Mouse (Mus musculus) liver, embryonic 14 days (tissue): ENCODE measurements around the gene Erlin1. TPM values are rescaled to one million over a fixed set of nuclear protein-coding genes. Genes with fewer than 3 reads are reported as not detected.

Source experiments
- polyA plus RNA-seq: library from polyadenylated mRNA; depleted of rRNA; stranded (reverse); fragments of >200 nt; gene quantifications from 2 replicates; pipeline ENCODE4 v1.2.3, GENCODE M21; 2012; rRNA removed

Erlin1 gene
- polyA plus RNA-seq: 11.3 and 13.3 TPM in 2 replicates

DNA sequence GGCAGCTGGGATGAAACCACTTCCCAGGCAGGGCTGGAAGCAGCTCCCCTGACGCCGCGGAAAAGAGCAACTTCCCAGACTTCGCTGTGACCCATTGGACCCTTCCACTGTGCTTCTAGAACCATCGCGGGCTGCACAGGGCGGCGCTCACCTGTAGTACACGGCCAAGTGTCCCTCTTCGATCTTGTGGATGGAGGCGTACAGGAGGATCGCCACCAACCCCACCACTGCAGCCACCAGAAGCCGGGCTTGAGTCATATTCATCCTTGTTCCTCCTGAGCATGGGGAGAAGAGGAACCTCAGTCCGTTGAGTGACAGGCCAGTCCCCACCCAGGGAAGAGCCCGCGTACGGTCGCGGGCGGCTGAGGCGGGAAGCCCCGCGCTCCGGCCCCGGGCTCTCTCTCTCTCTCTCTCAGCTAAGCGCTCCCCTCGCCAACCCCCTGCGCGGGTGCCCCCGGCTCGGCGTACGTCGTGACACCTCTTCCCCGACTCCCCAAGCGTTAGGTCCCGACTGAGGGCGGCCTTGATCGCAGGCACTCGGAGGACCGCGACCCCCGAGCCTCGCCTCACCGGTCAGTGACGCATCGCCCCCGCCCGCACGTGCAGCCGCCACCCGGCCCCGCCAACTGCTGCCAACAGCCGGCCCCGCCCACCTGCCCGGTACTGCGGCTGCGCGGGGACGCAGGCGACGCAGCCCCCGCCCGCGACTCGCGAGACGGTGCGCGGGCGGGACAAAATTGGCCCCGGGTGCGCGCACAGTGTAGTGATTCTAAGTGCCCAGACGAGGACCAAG lies at the start of gene Erlin1:
Gene Erlin1 (minus strand): TSS at position 665 of the 793 bp plus-strand sequence.

DNA sequence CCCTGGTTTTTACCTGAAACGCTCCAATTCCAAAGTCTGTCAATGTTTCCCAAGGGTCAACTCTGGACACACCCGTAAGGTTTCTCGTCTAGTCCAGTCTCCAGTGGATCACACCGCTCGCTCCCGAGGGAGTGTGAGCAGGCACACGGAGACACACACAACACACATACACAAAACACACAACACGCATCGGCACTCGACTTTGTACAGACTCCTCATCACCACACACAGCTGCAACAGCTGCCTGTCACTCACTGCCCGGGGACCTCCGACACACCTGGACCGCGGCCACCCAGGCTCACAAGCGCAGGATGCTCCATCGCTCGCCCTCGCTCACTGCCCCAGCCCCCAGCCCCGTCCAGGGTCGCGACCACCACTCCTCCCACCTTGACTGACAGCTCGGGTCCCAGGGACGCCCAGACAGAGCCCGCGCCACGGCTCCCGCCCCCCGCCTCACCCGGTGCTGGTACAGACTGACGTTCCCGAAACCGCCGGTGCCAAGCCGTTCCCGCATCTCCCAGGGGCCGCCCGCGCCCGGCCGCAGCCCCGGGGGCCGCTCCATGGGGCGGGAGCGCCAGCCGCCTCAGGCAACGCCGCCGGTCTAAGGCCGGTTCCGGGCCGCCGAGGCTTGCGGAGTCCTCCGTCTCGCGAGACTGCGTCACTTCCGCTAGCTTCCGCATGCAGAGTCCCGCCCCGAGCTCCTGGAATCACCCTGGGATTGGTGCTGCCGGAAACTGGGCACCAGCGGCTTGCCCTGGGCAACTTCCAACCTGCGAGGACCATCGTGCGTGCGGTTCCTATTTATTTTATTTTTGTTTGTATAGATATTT lies 37.5 kb upstream of the Erlin1 start, which contains the start of gene Chuk:
Gene Chuk (minus strand): TSS at position 650 of the 830 bp plus-strand sequence.

GRCm38 (mm10) chr19:44028972-44029371 lies 40.6 kb downstream of the Erlin1 start, which contains the start of gene Cyp2c23:
TSS of gene Cyp2c23 (minus strand) at chr19:44029208.

GRCm38 (mm10) chr19:43986069-43986794 lies 83.4 kb downstream of the Erlin1 start, which contains the start of gene Cpn1:
TSS of gene Cpn1 (minus strand) at chr19:43986556.

Other genes with a start within 250 kb of the Erlin1 start
- 2.0 TPM in 2 replicates for gene Dnmbp, start 129.6 kb downstream of the Erlin1 start, polyA plus RNA-seq
- gene Cpn1, start 83.2 kb downstream of the Erlin1 start, polyA plus RNA-seq: 43.5 and 50.3 TPM in 2 replicates
- gene Cyp2c23, start 40.6 kb downstream of the Erlin1 start, polyA plus RNA-seq: 10.4 and 12.0 TPM in 2 replicates
- 22.3 and 26.1 TPM in 2 replicates for gene Chuk, start 37.7 kb upstream of the Erlin1 start, polyA plus RNA-seq
- 9.0 and 10.2 TPM in 2 replicates for gene Cwf19l1, start 66.1 kb upstream of the Erlin1 start, polyA plus RNA-seq
- 27.3 and 33.5 TPM in 2 replicates for gene Bloc1s2, start 76.7 kb upstream of the Erlin1 start, polyA plus RNA-seq
- not detected in 2 replicates for gene Pkd2l1, start 122.7 kb upstream of the Erlin1 start, polyA plus RNA-seq
- 0.01 TPM in 1 of 2 replicates, not detected in the other for gene Scd3, start 133.5 kb upstream of the Erlin1 start, polyA plus RNA-seq
- 87.0 and 90.6 TPM in 2 replicates for gene Scd2, start 223.9 kb upstream of the Erlin1 start, polyA plus RNA-seq